Mouse (Mus musculus) testis, adult 2 months (tissue): ENCODE results near the gene Ric8a.

ENCODE experiments used
- CTCF ChIP-seq: fragments of 200-500 bp; IDR thresholded peaks from 2 replicates; pipeline ENCODE4 v1.5.1; 2012; ENCODE audit warnings: low read depth, mild to moderate bottlenecking, inconsistent platforms, low read length, moderate library complexity; ENCODE audit not compliant: control insufficient read depth, insufficient read depth, insufficient replicate concordance
- POLR2A ChIP-seq: fragments of 200-500 bp; IDR thresholded peaks from 2 replicates; pipeline ENCODE4 v1.6.1; 2012; ENCODE audit warnings: low read depth, mild to moderate bottlenecking, inconsistent platforms, low read length, moderate library complexity; ENCODE audit not compliant: control insufficient read depth

GRCm38 (mm10) chr7:140880865-140881515, 24.2 kb downstream of the Ric8a start:
- TF ChIP-seq CTCF (no peak), POLR2A (no peak)
